ENCODE assay signal across 8 mouse cellular contexts in the genomic region with DNA sequence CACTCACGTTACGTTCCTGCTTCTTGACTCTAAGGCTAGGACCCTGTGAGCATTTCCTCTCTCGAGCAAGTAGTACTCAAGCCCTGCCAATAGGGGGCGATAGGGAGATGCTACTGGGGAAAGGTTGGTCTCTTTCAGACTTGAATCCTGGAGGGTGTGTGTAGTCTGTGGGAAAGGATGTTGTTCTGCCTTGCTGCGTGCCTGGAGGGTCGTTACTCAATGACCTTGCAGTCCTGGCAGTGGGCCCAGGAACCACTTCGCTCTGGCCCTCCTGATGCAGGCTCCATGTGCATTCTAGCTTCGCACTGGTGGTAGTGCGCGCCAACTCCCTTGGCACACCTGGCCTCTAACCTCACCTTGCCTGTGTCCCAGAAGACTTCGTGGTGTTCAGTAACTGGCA.
A peak's percentile ranks its signal among the peaks of the same experiment; 100 is the strongest.
DNase-seq lines count a peak whose midpoint lies in the region; TF ChIP-seq lines count a peak whose summit lies in the region.

No protein-coding gene starts in this region.

- peak; percentile 63 for DNase-seq in gastrocnemius, adult 2 months
- DNase-seq in gastrocnemius, postnatal 36 days, result no peak
- DNase-seq in A20 (ENCODE audit: low read depth, low spot score), result peak; percentile 46
- peak; percentile 72 for DNase-seq in adrenal gland, postnatal 25 days
- peak; percentile 82 to 87 for DNase-seq in kidney, adult 8-10 months
- DNase-seq in ovary, postnatal 36 days (ENCODE audit: low spot score), result peak; percentile 68
- DNase-seq in urinary bladder, adult 2 months (ENCODE audit: low spot score), result no peak
- no peak for DNase-seq in layer of hippocampus, adult 18-20 months (ENCODE audit: low spot score in 2 of 2)

- H3K27ac ChIP-seq in gastrocnemius, adult 2 months, result peak overlapping the region; percentile 35; the same call in 1 of the 2 replicates

- H3K4me3 ChIP-seq in gastrocnemius, adult 2 months, result no peak overlapping the region

- intact Hi-C loops in gastrocnemius, adult 2 months (cut with DNase I), result no loop called here
- intact Hi-C loops in gastrocnemius, postnatal 36 days (cut with DNase I), result no loop called here

- TF ChIP-seq CTCF in gastrocnemius, adult 2 months (IDR thresholded peaks at IDR 0.05), result peak; percentile 54

Comparison
In these comparisons a context has a peak if more than half of its experiments do, and no peak if none do; other contexts are left out.
1. DNase-seq: peak in gastrocnemius, adult 2 months (single experiment), A20 (single experiment), adrenal gland, postnatal 25 days (single experiment), kidney, adult 8-10 months (2 of 2) and ovary, postnatal 36 days (single experiment); none in gastrocnemius, postnatal 36 days (0 of 2), urinary bladder, adult 2 months (single experiment) and layer of hippocampus, adult 18-20 months (0 of 2).